Comparison of ENCODE assay signal across 22 mouse cellular contexts in genomic region chr8:99267133-99267532, GRCm38 (mm10).
DNase-seq lines count a peak whose midpoint lies in the region; TF ChIP-seq lines count a peak whose summit lies in the region.
"Had no signal": no experiment of that assay in that cellular context is flagged by ENCODE, and none has a peak within 500 bp of the region (broad histone marks: within the 10 kb centered on the region; RNA-seq: fewer than 3 reads in every experiment).

No protein-coding gene starts in this region.

- no peak for TF ChIP-seq EP300 in MEL (IDR thresholded peaks at IDR 0.05; ENCODE audit: low read depth in 1 of 2, low read length in 2 of 2)

- H3K4me3 ChIP-seq in left cerebral cortex, adult 2 months, result no peak overlapping the region
- peak overlapping the region; percentile 22 to 35; a peak in 2 of 4 replicates for H3K4me3 ChIP-seq in MEL (ENCODE audit: control insufficient read depth in 1 of 2, insufficient read depth in 1 of 2, low read depth in 2 of 2, low read length in 2 of 2)
- H3K4me3 ChIP-seq: embryonic facial prominence, embryonic 12.5 days; embryonic facial prominence, embryonic 15.5 days; forebrain, embryonic 12.5 days; hindbrain, embryonic 12.5 days; hindbrain, embryonic 15.5 days had no signal

- H3K9ac ChIP-seq in MEL (ENCODE audit: control insufficient read depth, low read depth, low read length, poor library complexity, severe bottlenecking), result no peak overlapping the region
- H3K9ac ChIP-seq: embryonic facial prominence, embryonic 12.5 days; embryonic facial prominence, embryonic 15.5 days; forebrain, embryonic 12.5 days; forebrain, postnatal 0 days; hindbrain, embryonic 12.5 days; hindbrain, embryonic 15.5 days had no signal

- H3K27ac ChIP-seq in left cerebral cortex, adult 2 months, result peak overlapping the region; percentile 61
- no peak overlapping the region for H3K27ac ChIP-seq in MEL (ENCODE audit: control insufficient read depth, low read depth, low read length)
- H3K27ac ChIP-seq: embryonic facial prominence, embryonic 12.5 days; embryonic facial prominence, embryonic 15.5 days; forebrain, embryonic 12.5 days; hindbrain, embryonic 12.5 days; hindbrain, embryonic 15.5 days had no signal

- H3K36me3 ChIP-seq in MEL (ENCODE audit: control insufficient read depth in 1 of 2, insufficient read depth in 2 of 2, low read length in 2 of 2), result no peaks in the 10 kb centered on the region; a peak in 1 of 4 replicates
- H3K36me3 ChIP-seq: embryonic facial prominence, embryonic 12.5 days; embryonic facial prominence, embryonic 15.5 days; forebrain, embryonic 12.5 days; hindbrain, embryonic 12.5 days; hindbrain, embryonic 15.5 days had no signal

- no peaks in the 10 kb centered on the region for H3K9me3 ChIP-seq in MEL (replicated peaks; ENCODE audit: insufficient read depth, low read length)
- H3K9me3 ChIP-seq: embryonic facial prominence, embryonic 12.5 days; embryonic facial prominence, embryonic 15.5 days; forebrain, embryonic 12.5 days; hindbrain, embryonic 12.5 days; hindbrain, embryonic 15.5 days had no signal

- intact Hi-C loops in left cerebral cortex, adult 2 months (cut with DNase I), result loop anchor here (5.0 kb wide), 1 partner anchor 150 kb away; the partner anchor contains the start of gene Cdh8
- intact Hi-C loops in left cerebral cortex, postnatal 4 days (cut with DNase I), result no loop called here

- peak; percentile 4 for DNase-seq in embryo, embryonic 10 days (ENCODE audit: low spot score)
- no peak for DNase-seq in embryo, embryonic 10.5 days (ENCODE audit: low spot score)
- no peak for DNase-seq in left cerebral cortex, adult 2 months (ENCODE audit: extremely low spot score in 1 of 2, low spot score in 2 of 2)
- DNase-seq in left cerebral cortex, postnatal 4 days, result no peak
- peak; percentile 11 for DNase-seq in MEL (ENCODE audit: low read depth, low spot score)
- peak; percentile 64 for DNase-seq in telencephalon, adult 2 months (ENCODE audit: low read depth, low spot score)
- no peak for DNase-seq in testis, postnatal 14 days (ENCODE audit: low spot score)
- DNase-seq: adrenal gland, postnatal 10 days; adrenal gland, postnatal 36 days; cerebellum, adult 11-12 months; cerebellum, adult 8-10 months; cerebellum, postnatal 10 days; cerebellum, postnatal 36 days; forebrain, postnatal 0 days; gastrocnemius, postnatal 14 days; heart, adult 11 months had no signal

- no peak for TF ChIP-seq CTCF in left cerebral cortex, adult 2 months (IDR thresholded peaks at IDR 0.05)
- no peak for TF ChIP-seq CTCF in MEL (IDR thresholded peaks at IDR 0.05 in 2 of 3, conservative IDR thresholded peaks at IDR 0.05 in 1 of 3; ENCODE audit: control insufficient read depth in 1 of 3, insufficient read depth in 1 of 3, low read depth in 2 of 3, low read length in 3 of 3, poor library complexity in 1 of 3, severe bottlenecking in 1 of 3)

- H3K27me3 ChIP-seq in MEL (ENCODE audit: control insufficient read depth in 1 of 2, insufficient read depth in 2 of 2, low read length in 2 of 2), result no peaks in the 10 kb centered on the region
- H3K27me3 ChIP-seq: embryonic facial prominence, embryonic 12.5 days; embryonic facial prominence, embryonic 15.5 days; forebrain, embryonic 12.5 days; hindbrain, embryonic 12.5 days; hindbrain, embryonic 15.5 days; Patski had no signal

- TF ChIP-seq POLR2A in MEL (IDR thresholded peaks at IDR 0.05; ENCODE audit: control insufficient read depth in 1 of 2, insufficient read depth in 1 of 2, low read depth in 1 of 2, low read length in 2 of 2, poor library complexity in 1 of 2), result no peak

- TF ChIP-seq RAD21 in MEL (IDR thresholded peaks at IDR 0.05; ENCODE audit: low read depth, low read length), result no peak

- peaks cover 0 to 6% of the 10 kb centered on the region in 2 experiments; a peak in 1 of 4 replicates for H3K4me1 ChIP-seq in MEL (ENCODE audit: control insufficient read depth in 1 of 2, insufficient read depth in 2 of 2, low read length in 2 of 2)
- H3K4me1 ChIP-seq: embryonic facial prominence, embryonic 12.5 days; embryonic facial prominence, embryonic 15.5 days; hindbrain, embryonic 12.5 days; hindbrain, embryonic 15.5 days had no signal

- no peaks in the 10 kb centered on the region for H3K79me2 ChIP-seq in MEL (ENCODE audit: control insufficient read depth, insufficient read depth, low read length, poor library complexity)

TF ChIP-seq in MEL, 35 proteins besides CTCF, POLR2A, EP300 and RAD21:
- TF ChIP-seq GATA1 (IDR thresholded peaks at IDR 0.05; ENCODE audit: low read depth, low read length) (peak; percentile 36; the same call in 1 of the 2 replicates), ELF1 (IDR thresholded peaks at IDR 0.05; ENCODE audit: low read depth, low read length) (no peak)
TF ChIP-seq in MEL: peak in this region for 1.

Comparison
In these comparisons a context has a peak if more than half of its experiments do, and no peak if none do; other contexts are left out.
1. DNase-seq: peak in embryo, embryonic 10 days (single experiment), MEL (single experiment) and telencephalon, adult 2 months (single experiment); none in embryo, embryonic 10.5 days (single experiment), left cerebral cortex, adult 2 months (0 of 2), left cerebral cortex, postnatal 4 days (single experiment) and testis, postnatal 14 days (single experiment).